Mouse (Mus musculus) limb, embryonic 15.5 days (tissue): ENCODE results near the gene Ubap2l. TPM values are rescaled to one million over a fixed set of nuclear protein-coding genes. Genes with fewer than 3 reads are reported as not detected.

Experiments used
- ATAC-seq: fragments of 200-750 bp; cut with Nextera tagmentation; 2 replicates; pipeline ENCODE4 v1.8.0; 2017; ENCODE audit warnings: low read depth, moderate TSS enrichment; ENCODE audit not compliant: insufficient number of reproducible peaks, low FRiP score, low TSS enrichment
- H3K27ac ChIP-seq: fragments of 300-500 bp; sonication (generic); 2 replicates; pipeline ENCODE4 v1.5.1; 2015; ENCODE audit warnings: moderate library complexity, mild to moderate bottlenecking, inconsistent platforms
- H3K27me3 ChIP-seq: fragments of 300-500 bp; sonication (generic); 2 replicates; pipeline ENCODE4 v1.6.1; 2015; ENCODE audit warnings: inconsistent platforms
- H3K36me3 ChIP-seq: fragments of 300-500 bp; sonication (generic); 2 replicates; pipeline ENCODE4 v1.6.1; 2015; ENCODE audit warnings: inconsistent platforms
- H3K4me1 ChIP-seq: fragments of 300-500 bp; sonication (generic); 2 replicates; pipeline ENCODE4 v1.6.1; 2015; ENCODE audit warnings: inconsistent platforms
- H3K4me2 ChIP-seq: fragments of 300-500 bp; sonication (generic); 2 replicates; pipeline ENCODE4 v1.6.1; 2015; ENCODE audit warnings: mild to moderate bottlenecking, inconsistent platforms
- H3K4me3 ChIP-seq: fragments of 300-500 bp; sonication (generic); 2 replicates; pipeline ENCODE4 v1.5.1; 2015; ENCODE audit warnings: mild to moderate bottlenecking, inconsistent platforms
- H3K9ac ChIP-seq: fragments of 300-500 bp; sonication (generic); 2 replicates; pipeline ENCODE4 v1.6.1; 2015; ENCODE audit warnings: inconsistent platforms
- H3K9me3 ChIP-seq: fragments of 300-500 bp; sonication (generic); 2 replicates; pipeline ENCODE4 v1.6.1; 2016; ENCODE audit warnings: inconsistent platforms
- WGBS: fragments of 180-500 bp; shearing (Covaris S2); methylation state at CpG from one replicate; pipeline ENCODE4 v1.1.7; 2015; 5-methylcytosine and 5-hydroxymethylcytosine counted together
- polyA plus RNA-seq: library from polyadenylated mRNA; unstranded; fragments of >200 nt; fragmentation: Nextera tagmentation; extraction: Ambion mirVana; gene quantifications from 2 replicates; pipeline ENCODE4 v1.2.1, GENCODE M21; 2015

Gene Ubap2l
- polyA plus RNA-seq, 1 experiment from 2014 or later: 172 TPM

DNA sequence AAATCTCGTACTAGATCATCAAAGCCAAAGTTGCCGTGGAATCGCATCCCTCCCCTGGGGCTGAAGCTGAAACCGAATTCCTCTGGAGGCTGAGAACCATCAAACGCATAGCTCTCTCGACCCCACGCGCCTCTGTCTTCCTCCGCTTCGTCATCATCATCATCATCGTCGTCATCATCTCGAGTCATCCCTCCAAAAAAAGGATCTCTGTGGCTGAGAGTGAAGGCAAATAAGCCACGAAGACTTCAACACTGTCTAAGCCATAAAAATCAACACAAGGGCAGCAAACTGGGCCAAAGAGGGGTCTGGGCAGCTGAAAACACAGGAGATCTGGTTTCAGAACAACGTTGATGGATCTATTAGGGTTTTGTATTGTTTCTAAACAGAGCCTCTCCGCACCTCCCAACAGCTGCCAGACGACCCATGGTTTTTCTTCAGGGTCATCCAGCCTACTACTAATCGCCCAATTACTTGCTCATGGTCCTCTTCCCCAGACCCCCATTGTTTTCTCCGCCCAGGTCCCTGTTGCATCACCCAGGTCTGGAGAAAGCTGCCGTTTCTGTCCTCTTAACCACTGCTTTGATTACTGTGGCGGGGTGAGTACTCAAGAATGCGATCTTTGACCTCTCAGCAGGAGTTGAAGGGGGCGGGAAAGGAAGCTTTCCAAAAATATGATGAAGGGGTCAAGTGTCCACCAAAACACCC is 54.5 kb downstream of the Ubap2l start:
- Histone ChIP-seq H3K36me3 (peaks cover 41% of the 10 kb centered on the region), H3K9me3 (no peaks in the 10 kb centered on the region), H3K4me2 (peak overlapping the region; percentile 81), H3K4me3 (peak overlapping the region; percentile 64), H3K9ac (peak overlapping the region; percentile 68), H3K27me3 (no peaks in the 10 kb centered on the region), H3K4me1 (peaks cover 21% of the 10 kb centered on the region), H3K27ac (peak overlapping the region; percentile 98)
- ATAC-seq: peak; percentile 35; the same call in 1 of the 2 replicates
- 2% methylated on average over 23 of the region's 23 CpGs for WGBS

DNA sequence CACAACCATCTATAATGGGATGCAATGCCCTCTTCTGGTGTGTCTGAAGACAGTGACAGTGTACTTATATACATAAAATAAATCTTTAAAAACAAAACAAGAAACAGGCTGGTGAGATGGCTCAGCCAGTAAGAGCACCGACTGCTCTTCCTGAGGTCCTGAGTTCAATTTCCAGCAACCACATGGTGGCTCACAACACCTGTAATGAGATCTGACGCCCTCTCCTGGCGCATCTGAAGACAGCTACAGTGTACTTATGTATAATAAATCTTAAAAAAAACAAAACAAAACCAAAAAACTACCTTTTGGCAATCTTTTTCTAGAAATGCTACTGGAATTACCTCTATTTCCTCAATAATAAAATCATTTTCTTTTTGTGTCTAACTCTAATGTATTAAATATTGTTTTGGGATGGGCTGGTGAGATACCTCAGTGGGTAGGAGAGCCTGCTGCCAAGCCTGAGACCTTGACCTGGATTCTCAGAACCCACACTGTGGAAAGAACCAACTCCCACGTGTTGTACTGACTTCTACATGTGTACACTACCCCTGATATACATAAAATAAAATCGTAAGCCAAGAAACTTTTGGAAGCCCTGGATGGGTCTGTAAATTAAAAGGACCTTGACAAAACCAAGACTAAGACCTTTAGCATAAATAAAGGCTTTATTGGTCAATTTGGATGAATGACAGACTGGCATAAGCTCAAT is 57.5 kb downstream of the Ubap2l start:
- peaks cover 20% of the 10 kb centered on the region for H3K4me1 ChIP-seq
- 85% methylated on average over 5 of the region's 5 CpGs for WGBS
- H3K9ac ChIP-seq: no peak overlapping the region
- no peak overlapping the region for H3K4me3 ChIP-seq
- H3K4me2 ChIP-seq: no peak overlapping the region
- no peaks in the 10 kb centered on the region for H3K9me3 ChIP-seq
- ATAC-seq: no peak
- peaks cover 22% of the 10 kb centered on the region for H3K36me3 ChIP-seq
- no peaks in the 10 kb centered on the region for H3K27me3 ChIP-seq
- no peak overlapping the region for H3K27ac ChIP-seq

DNA sequence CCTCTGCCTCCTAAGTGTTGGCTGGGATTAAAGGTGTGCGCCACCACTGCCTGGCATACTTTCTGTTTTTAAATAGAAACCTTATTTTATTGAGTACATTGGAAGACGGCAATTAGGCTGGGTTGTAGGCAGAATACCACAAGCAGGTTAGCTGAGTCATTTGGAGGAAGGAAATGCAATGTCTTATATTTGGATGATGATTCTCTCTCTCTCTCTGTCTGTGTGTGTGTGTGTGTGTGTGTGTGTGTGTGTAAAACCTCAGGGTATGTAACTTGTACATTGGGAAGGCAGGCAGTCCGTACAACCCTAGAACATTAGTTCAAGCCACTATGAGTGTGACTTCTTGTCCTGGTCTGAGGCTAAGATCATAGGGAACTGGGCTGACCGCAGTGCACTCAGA is 64.6 kb downstream of the Ubap2l start:
- Histone ChIP-seq H3K27me3 (no peaks in the 10 kb centered on the region), H3K27ac (no peak overlapping the region), H3K4me1 (no peaks in the 10 kb centered on the region), H3K4me2 (no peak overlapping the region), H3K4me3 (no peak overlapping the region), H3K9ac (no peak overlapping the region), H3K9me3 (no peaks in the 10 kb centered on the region), H3K36me3 (0 out of 2 replicates have a peak, but pooled peaks cover 3% of the 10 kb centered on the region)
- no peak for ATAC-seq
- 85% methylated on average over 4 of the region's 4 CpGs for WGBS

DNA sequence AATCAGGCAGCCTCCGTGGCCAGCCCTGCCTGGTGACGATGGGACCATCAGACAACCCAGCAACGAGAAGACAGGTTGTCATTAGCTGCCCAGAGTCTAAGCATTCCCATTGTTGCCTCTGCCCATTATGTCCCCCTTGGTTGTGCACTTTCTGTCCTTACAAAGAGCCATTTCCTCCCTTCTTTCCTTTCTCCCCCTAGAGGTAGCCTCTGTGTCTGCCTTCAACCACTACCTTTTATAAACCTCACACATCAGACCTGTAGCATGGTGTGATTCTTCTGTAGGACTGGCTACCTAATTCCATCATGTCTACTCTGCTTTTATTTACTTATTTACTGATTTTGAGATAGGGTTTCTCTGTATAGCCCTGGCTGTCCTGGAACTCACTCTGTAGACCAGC is 65.2 kb downstream of the Ubap2l start:
- H3K27me3 ChIP-seq: no peaks in the 10 kb centered on the region
- no peak overlapping the region for H3K4me3 ChIP-seq
- no peaks in the 10 kb centered on the region for H3K9me3 ChIP-seq
- no peak overlapping the region for H3K27ac ChIP-seq
- WGBS: 57% methylated on average over 3 of the region's 3 CpGs
- H3K9ac ChIP-seq: no peak overlapping the region
- no peak overlapping the region for H3K4me2 ChIP-seq
- H3K4me1 ChIP-seq: no peaks in the 10 kb centered on the region
- 0 out of 2 replicates have a peak, but pooled peaks cover 3% of the 10 kb centered on the region for H3K36me3 ChIP-seq
- no peak for ATAC-seq

DNA sequence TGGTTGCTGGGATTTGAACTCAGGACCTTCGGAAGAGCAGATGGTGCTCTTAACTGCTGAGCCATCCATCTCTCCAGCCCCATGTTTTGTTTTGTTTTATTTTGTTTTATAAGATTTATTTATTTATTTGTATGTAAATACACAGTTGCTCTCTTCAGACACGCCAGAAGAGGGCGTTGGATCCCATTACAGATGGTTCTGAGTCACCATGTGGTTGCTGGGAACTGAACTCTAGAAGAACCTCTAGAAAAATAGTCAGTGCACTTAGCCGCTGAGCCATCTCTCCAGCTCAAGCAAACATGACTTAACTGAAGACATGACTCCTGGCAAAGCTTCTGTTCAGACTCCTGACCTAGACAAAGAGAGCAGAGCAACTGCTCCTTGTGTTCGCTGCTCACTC is 70.0 kb downstream of the Ubap2l start:
- no peak overlapping the region for H3K27ac ChIP-seq
- H3K9me3 ChIP-seq: no peaks in the 10 kb centered on the region
- H3K4me2 ChIP-seq: no peak overlapping the region
- H3K27me3 ChIP-seq: no peaks in the 10 kb centered on the region
- H3K4me3 ChIP-seq: no peak overlapping the region
- H3K4me1 ChIP-seq: no peaks in the 10 kb centered on the region
- H3K9ac ChIP-seq: no peak overlapping the region
- no peaks in the 10 kb centered on the region for H3K36me3 ChIP-seq
- no peak for ATAC-seq
- 75% methylated on average over 5 of the region's 5 CpGs for WGBS

DNA sequence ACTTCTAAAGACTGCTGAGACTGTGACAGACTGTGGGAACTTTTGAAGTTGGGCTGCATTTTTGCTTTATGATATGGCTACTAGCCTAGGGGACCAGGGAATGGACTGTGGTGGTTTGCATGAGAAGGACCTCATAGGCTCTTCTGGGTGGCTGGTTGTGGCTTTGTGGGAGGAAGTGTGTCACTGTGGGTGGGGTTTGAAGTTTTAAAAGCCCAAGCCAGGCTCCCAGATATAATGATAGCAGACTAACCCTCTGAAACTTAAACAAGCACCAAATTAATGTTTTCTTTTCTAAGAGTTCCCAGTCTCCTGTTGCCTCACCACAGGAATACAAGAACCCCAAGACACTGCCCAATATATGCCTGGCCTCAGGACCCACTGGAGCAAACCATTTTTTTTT is 75.6 kb downstream of the Ubap2l start:
- H3K27me3 ChIP-seq: no peaks in the 10 kb centered on the region
- no peaks in the 10 kb centered on the region for H3K36me3 ChIP-seq
- ATAC-seq: no peak
- H3K9ac ChIP-seq: no peak overlapping the region
- no peaks in the 10 kb centered on the region for H3K9me3 ChIP-seq
- H3K4me3 ChIP-seq: no peak overlapping the region
- H3K4me1 ChIP-seq: no peaks in the 10 kb centered on the region
- no peak overlapping the region for H3K27ac ChIP-seq
- no peak overlapping the region for H3K4me2 ChIP-seq

DNA sequence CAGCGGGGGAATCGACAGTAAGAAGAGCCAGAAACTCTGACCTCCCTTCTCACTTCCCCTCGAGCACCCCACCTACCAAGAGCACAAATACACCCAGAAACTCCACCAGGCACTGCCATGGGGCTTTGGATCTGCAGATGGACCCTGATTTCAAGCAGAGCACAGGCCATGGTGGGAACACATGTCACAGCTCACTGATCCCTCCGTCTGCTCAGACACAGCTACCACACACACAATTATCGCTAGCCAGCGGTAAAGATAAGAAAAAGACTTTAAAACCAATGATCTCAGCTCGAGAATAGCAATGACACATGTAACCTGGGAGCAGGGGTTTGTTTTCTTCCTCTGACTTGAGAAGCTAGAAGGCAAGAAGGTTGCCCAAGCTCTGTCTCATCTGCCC is 83.9 kb downstream of the Ubap2l start:
- H3K27me3 ChIP-seq: no peaks in the 10 kb centered on the region
- WGBS: 77% methylated on average over 7 of the region's 7 CpGs
- H3K4me3 ChIP-seq: no peak overlapping the region
- ATAC-seq: no peak
- H3K36me3 ChIP-seq: peaks cover 4% of the 10 kb centered on the region; the same call in 1 of the 2 replicates
- H3K4me1 ChIP-seq: peaks cover 9% of the 10 kb centered on the region
- no peak overlapping the region for H3K4me2 ChIP-seq
- no peak overlapping the region for H3K27ac ChIP-seq
- H3K9me3 ChIP-seq: no peaks in the 10 kb centered on the region
- no peak overlapping the region for H3K9ac ChIP-seq

DNA sequence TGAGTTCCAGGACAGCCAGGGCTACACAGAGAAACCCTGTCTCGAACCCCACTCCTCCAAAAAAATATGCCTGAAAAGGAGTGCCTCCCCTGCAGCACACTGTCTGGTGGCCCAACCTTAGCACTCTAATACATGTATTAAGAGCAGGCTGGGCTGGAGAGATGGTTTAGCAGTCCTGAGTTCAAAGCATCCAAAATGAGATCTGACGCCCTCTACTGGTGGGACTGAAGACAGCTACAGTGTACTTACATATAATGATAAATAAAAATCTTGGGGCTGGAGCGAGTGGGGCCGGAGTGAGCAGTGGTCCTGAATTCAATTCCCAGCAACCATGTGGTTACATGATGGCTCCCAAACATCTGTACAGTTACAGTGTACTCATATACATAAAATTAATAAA is 85.5 kb downstream of the Ubap2l start:
- no peaks in the 10 kb centered on the region for H3K27me3 ChIP-seq
- ATAC-seq: no peak
- 73% methylated on average over 4 of the region's 4 CpGs for WGBS
- no peak overlapping the region for H3K9ac ChIP-seq
- H3K4me1 ChIP-seq: peaks cover 12% of the 10 kb centered on the region
- no peaks in the 10 kb centered on the region for H3K9me3 ChIP-seq
- peaks cover 4% of the 10 kb centered on the region; the same call in 1 of the 2 replicates for H3K36me3 ChIP-seq
- no peak overlapping the region for H3K27ac ChIP-seq
- no peak overlapping the region for H3K4me3 ChIP-seq
- no peak overlapping the region for H3K4me2 ChIP-seq

DNA sequence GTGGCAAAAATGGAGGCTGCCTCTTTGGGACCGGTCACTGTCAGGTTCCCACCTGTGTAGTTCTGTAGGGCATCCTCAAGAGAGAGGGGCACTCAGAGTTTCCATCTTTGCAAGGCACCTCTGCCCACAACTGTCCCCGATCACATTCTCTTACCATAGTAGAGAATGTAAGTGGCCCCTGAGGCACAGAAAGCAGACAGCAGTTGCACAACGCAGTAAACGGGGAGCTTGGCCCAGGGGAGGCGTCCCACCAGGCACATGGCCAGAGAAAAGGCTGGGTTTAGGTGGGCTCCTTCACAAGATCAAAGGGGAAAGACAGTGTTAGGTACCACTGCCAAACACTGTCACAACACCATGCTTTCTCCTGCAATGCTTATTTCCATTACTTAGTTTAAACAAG is 86.5 kb downstream of the Ubap2l start:
- ATAC-seq: no peak
- Histone ChIP-seq H3K9ac (no peak overlapping the region), H3K27ac (no peak overlapping the region), H3K4me3 (no peak overlapping the region), H3K27me3 (no peaks in the 10 kb centered on the region), H3K9me3 (no peaks in the 10 kb centered on the region), H3K4me2 (no peak overlapping the region), H3K4me1 (peaks cover 22% of the 10 kb centered on the region), H3K36me3 (peaks cover 4% of the 10 kb centered on the region; the same call in 1 of the 2 replicates)
- WGBS: 82% methylated on average over 5 of the region's 5 CpGs

DNA sequence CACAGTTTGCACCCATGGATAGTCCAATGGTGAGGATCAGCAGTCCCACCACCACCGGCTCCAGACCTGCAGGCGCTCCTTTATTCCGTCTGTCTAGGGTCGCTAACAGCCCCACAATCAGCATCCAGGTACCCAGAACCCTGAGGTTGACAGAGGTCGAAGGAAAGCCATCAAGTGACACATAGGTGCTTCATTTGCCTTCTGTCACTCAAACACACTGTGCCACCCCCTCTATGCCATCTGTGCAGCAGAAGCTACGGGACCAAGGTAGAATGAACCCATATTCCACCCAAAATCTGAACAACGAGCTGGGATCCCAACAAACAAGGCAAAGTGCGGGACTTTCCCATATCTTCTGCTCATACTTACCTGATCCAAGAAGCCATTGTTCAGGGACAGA is 86.9 kb downstream of the Ubap2l start:
- no peak overlapping the region for H3K4me3 ChIP-seq
- 91% methylated on average over 8 of the region's 8 CpGs for WGBS
- H3K9ac ChIP-seq: no peak overlapping the region
- no peaks in the 10 kb centered on the region for H3K9me3 ChIP-seq
- H3K4me1 ChIP-seq: peaks cover 26% of the 10 kb centered on the region
- no peaks in the 10 kb centered on the region for H3K27me3 ChIP-seq
- peaks cover 4% of the 10 kb centered on the region; the same call in 1 of the 2 replicates for H3K36me3 ChIP-seq
- ATAC-seq: no peak
- H3K4me2 ChIP-seq: no peak overlapping the region
- H3K27ac ChIP-seq: no peak overlapping the region

DNA sequence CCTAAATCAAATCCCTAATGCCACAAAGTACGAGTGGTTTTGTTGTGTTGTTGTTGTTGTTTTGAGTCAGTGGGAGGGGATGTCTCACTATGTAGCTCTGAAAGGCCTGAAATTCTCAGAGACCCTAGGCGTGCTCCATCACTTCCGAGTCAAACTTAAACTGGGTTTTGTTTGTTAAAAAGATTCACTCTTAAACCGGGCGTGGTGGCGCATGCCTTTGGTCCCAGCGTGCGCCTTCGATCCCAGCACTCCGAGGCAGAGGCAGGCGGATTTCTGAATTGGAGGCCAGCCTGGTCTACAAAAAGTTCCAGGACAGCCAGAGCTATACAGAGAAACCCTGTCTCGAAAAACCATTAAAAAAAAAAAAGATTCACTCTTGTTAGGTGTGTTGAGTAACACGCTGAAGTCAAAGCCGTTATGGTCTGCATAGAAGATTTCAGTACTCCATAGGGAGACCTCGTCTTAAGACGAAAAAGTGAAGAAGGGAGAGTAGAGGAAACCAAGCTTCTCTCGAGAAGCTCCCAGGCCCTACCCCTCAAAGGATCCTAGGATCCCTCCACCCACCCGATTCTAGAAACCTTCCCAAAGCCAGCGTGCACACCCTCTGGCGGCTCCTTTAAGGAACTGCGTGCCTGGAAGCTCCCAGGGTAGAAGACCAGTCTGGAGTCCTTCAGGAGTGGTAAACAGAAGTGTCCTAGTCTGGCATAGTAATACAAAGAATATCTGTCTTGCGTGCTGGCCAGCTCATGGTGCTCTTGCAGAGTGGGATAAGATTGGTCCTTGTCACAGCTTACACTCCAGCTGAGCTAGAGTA is 88.3 kb downstream of the Ubap2l start:
- no peak for ATAC-seq
- no peaks in the 10 kb centered on the region for H3K27me3 ChIP-seq
- H3K4me2 ChIP-seq: peak overlapping the region; percentile 98
- H3K4me1 ChIP-seq: peaks cover 40% of the 10 kb centered on the region
- no peaks in the 10 kb centered on the region for H3K9me3 ChIP-seq
- peak overlapping the region; percentile 89 for H3K4me3 ChIP-seq
- H3K9ac ChIP-seq: peak overlapping the region; percentile 92
- H3K27ac ChIP-seq: peak overlapping the region; percentile 97
- peaks cover 5% of the 10 kb centered on the region for H3K36me3 ChIP-seq
- 28% methylated on average over 22 of the region's 22 CpGs for WGBS
